Mouse (Mus musculus) adrenal gland, adult 18-20 months (tissue): Measurements from ENCODE around the gene Psen2. TPM values are rescaled to one million over a fixed set of nuclear protein-coding genes. Genes with fewer than 3 reads are reported as not detected.

ENCODE experiments used
- DNase-seq, 2 experiments: peaks; one replicate each; pipeline ENCODE4 v3.0.0; 2021 to 2022; ENCODE audit warnings: low spot score in 2 of 2
- total RNA-seq, 2 experiments: library from RNA; stranded (reverse); gene quantifications; 1 replicate in 1 of 2; 2 replicates in 1 of 2; pipeline ENCODE4 v1.2.3; 2021

The Psen2 gene
- total RNA-seq, 2 experiments from 2014 or later: 29.0 to 33.0 TPM

- DNase-seq: no peak
Observed at GRCm38 (mm10) chr1:180200722-180201121, 62.5 kb downstream of the Psen2 start.

GRCm38 (mm10) chr1:180199715-180200050, 63.6 kb downstream of the Psen2 start:
- DNase-seq: no peak

- no peak for DNase-seq
Observed at GRCm38 (mm10) chr1:180198959-180199714, 64.1 kb downstream of the Psen2 start, which contains the start of gene Coq8a. Gene Coq8a, minus strand, starts transcription at chr1:180199602.

- DNase-seq: no peak
Observed at GRCm38 (mm10) chr1:180197956-180198355, 65.3 kb downstream of the Psen2 start.

GRCm38 (mm10) chr1:180196508-180196907, 66.7 kb downstream of the Psen2 start:
- no peak for DNase-seq

GRCm38 (mm10) chr1:180195703-180196381, 67.4 kb downstream of the Psen2 start:
- peak; percentile 93 to 94 for DNase-seq

GRCm38 (mm10) chr1:180194781-180195471, 68.3 kb downstream of the Psen2 start:
- DNase-seq: no peak

GRCm38 (mm10) chr1:180194048-180194447, 69.2 kb downstream of the Psen2 start:
- DNase-seq: no peak

GRCm38 (mm10) chr1:180193391-180193935, 69.8 kb downstream of the Psen2 start:
- no peak for DNase-seq

GRCm38 (mm10) chr1:180192866-180193265, 70.4 kb downstream of the Psen2 start:
- no peak for DNase-seq

GRCm38 (mm10) chr1:180191651-180192220, 71.5 kb downstream of the Psen2 start:
- no peak for DNase-seq

- no peak for DNase-seq
Observed at GRCm38 (mm10) chr1:180191112-180191511, 72.1 kb downstream of the Psen2 start.

GRCm38 (mm10) chr1:180188951-180189350, 74.3 kb downstream of the Psen2 start:
- DNase-seq: no peak

- no peak for DNase-seq
Observed at GRCm38 (mm10) chr1:180186371-180186770, 76.9 kb downstream of the Psen2 start.

GRCm38 (mm10) chr1:180185877-180186276, 77.4 kb downstream of the Psen2 start:
- DNase-seq: no peak

GRCm38 (mm10) chr1:180184768-180185167, 78.5 kb downstream of the Psen2 start:
- no peak for DNase-seq

- DNase-seq: no peak
Observed at GRCm38 (mm10) chr1:180183525-180184159, 79.6 kb downstream of the Psen2 start.

- no peak for DNase-seq
Observed at GRCm38 (mm10) chr1:180182731-180183130, 80.5 kb downstream of the Psen2 start.

- DNase-seq: no peak
Observed at GRCm38 (mm10) chr1:180181966-180182319, 81.3 kb downstream of the Psen2 start.

GRCm38 (mm10) chr1:180181304-180181965, 81.8 kb downstream of the Psen2 start:
- no peak for DNase-seq
